Mouse (Mus musculus): Measurements from ENCODE around the gene Guca2a.
"Not testable (repeated sequence)": the region's sequence is repeated elsewhere in the genome, so short reads cannot be mapped to it uniquely, and the experiment has no call there.

Guca2a gene

GRCm38 (mm10) chr4:119637176-119637845, at the start of gene Guca2a:
Gene Guca2a (plus strand): TSS chr4:119637704.
- in situ Hi-C loops (cut with MboI, MseI) = no loop called here

- in situ Hi-C loops (cut with MboI, MseI) = no loop called here
These were observed 49.5 kb upstream of the Guca2a start for GRCm38 (mm10) chr4:119588037-119588436.

- in situ Hi-C loops (cut with MboI, MseI) = no loop called here
These were observed 48.1 kb upstream of the Guca2a start for GRCm38 (mm10) chr4:119589423-119589822.

- in situ Hi-C loops (cut with MboI, MseI) = no loop called here
These were observed 47.5 kb upstream of the Guca2a start for GRCm38 (mm10) chr4:119590027-119590426.

DNA sequence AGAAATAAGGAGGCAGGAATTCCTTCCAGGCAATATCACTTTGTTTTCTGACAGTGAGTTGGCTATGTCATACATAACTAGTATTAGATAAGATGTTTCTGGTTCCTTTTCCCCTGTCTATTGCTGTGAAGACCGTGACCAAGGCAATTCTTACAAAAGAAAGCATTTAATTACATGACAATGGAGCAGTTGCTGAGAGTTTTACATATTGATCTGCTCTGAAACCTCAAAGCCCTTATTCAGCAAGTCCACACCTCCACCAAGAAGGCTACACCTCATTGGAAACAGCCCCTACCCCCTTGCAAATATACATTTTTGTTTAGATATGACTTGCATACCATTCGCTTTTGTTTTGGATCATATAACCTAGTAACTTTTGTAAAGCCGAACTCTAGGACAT, 45.0 kb upstream of the Guca2a start:
- in situ Hi-C loops (cut with MboI, MseI) = no loop called here

DNA sequence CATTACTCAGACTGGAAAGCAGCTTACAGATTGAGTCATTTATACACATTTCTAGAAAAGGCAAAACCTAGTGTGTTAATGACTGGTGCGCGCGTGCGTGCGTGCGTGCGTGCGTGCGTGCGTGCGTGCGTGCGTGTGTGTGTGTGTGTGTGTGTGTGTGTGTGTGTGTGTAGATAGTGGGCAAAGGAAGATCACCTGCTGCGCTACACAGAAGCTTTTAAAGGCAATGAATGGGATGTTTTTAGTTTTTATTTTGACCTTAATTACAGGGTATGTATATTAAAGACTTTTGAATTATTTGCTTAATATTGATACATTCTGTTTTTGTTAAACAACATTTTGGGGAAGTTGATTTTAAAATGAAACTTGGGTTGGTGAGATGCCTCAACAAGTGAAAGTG, 43.2 kb upstream of the Guca2a start:
- in situ Hi-C loops (cut with MboI, MseI) = no loop called here

- in situ Hi-C loops (cut with MboI, MseI) = no loop called here
These were observed 37.9 kb upstream of the Guca2a start for GRCm38 (mm10) chr4:119599605-119600004.

- in situ Hi-C loops (cut with MboI, MseI) = no loop called here
These were observed 28.0 kb upstream of the Guca2a start for GRCm38 (mm10) chr4:119609488-119609887.

GRCm38 (mm10) chr4:119614078-119614477, 23.4 kb upstream of the Guca2a start:
- in situ Hi-C loops (cut with MboI, MseI) = no loop called here

- in situ Hi-C loops (cut with MboI, MseI) = no loop called here
These were observed 22.8 kb upstream of the Guca2a start for GRCm38 (mm10) chr4:119614724-119615123.

DNA sequence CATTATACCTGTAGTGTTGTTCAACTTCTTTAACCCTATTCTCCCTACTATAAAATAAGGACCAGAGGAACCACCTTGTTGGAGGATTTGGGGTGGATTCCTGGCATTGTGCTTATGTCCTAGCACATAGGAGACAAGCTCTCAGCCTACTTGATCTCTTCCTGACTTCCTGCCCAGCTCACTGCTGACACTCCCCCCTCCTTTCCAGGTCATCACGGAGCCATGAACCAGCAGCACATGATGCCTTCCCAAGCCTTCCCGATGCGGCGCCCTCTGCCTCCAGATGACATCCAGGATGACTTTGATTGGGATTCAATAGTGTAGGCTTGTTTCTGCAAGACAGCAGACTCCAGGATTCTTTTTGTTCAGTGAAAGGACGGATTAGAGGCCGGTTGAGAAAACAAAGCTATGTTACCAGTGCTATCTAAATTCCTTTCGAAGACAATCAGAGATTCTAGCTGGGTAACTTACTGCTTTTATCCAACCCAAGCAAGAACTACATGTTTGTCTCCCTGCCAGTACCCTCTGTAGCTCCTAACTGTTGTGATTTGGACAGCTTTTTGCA, 11.3 kb upstream of the Guca2a start:
- in situ Hi-C loops (cut with MboI, MseI) = no loop called here

DNA sequence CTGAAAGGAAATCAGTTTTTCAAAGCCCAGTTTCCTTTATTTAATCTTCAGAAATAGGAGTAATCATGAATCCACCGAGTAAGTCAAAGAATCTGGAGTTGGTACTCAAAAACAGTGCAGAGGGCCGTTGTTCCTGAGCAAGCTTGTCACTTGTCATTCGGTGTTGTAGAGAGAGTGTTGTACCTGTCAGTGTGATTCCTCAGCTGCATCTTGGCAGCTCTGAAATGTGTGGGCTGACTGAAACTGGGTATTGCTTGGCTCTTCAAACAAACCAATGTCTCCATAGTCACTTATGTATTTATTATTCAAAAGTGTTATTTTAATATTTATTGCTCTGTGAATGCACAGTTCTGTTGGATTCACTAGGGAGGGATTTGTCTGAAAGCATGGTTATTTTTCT, 10.6 kb upstream of the Guca2a start:
- in situ Hi-C loops (cut with MboI, MseI) = no loop called here

GRCm38 (mm10) chr4:119627317-119627716, 10.2 kb upstream of the Guca2a start:
- in situ Hi-C loops (cut with MboI, MseI) = no loop called here

- in situ Hi-C loops (cut with MboI, MseI) = not testable (repeated sequence)
These were observed 9.1 kb upstream of the Guca2a start for GRCm38 (mm10) chr4:119628363-119628762.

- in situ Hi-C loops (cut with MboI, MseI) = no loop called here
These were observed 6.2 kb upstream of the Guca2a start for GRCm38 (mm10) chr4:119631115-119631919.

DNA sequence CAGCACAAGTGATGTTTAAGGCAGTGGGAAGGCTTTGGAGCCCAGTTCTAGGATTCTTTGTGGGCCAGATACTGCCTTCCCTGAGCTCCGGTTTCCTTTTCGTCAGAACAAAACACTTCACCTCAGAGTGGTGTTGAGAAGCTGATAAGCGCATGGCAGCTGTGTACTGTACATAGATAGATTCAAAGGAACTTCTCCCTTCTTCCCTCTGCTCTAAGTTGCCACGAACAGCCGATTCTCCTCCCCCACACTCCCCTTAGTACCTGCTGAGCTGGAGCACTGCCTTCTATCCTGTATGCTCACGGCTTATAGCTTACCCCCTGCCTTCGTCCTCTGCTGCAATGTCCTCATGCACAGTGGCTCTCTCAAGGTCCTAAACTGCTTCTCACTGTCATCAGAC, 4.8 kb upstream of the Guca2a start:
- in situ Hi-C loops (cut with MboI, MseI) = no loop called here

GRCm38 (mm10) chr4:119633342-119633741, 4.2 kb upstream of the Guca2a start:
- in situ Hi-C loops (cut with MboI, MseI) = no loop called here

GRCm38 (mm10) chr4:119633948-119634347, 3.6 kb upstream of the Guca2a start:
- in situ Hi-C loops (cut with MboI, MseI) = no loop called here

DNA sequence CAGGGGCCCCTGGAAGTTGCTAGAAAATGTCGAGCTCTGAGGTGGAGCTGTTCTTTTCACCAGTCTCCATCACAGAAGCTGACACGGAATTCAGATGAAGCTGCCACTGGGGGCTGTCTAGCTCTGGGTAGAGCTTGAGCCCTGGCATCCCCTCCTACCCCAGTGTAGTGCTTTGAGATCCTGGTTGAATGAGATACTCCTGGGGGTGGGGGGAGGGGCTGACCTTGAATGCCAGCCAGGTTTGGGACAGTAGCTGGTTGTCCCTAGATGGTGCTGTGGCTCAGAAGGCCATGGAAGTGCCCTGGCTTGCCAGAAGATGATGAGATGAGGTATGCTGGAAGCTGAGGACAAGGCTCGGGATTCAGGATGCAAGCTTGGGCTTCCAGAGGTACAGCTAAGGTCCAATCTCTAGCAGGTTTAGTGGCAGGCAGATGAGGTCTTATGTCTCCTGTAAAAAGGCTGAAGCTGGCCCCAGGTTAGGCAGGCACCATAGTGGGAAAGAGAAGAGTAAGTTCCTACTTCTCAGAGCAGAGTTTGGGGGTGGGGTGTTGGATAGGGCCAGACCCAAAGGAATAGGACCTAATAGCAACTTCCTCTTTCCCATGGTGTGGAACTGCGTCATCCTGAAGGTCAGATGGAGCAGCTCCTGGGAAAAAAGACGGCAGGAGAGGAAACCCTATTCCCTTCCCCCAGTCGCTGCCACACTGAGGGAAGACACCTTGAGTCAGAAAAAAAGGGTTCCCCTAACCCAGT, 2.4 kb upstream of the Guca2a start:
- in situ Hi-C loops (cut with MboI, MseI) = no loop called here

GRCm38 (mm10) chr4:119635686-119636085, 1.8 kb upstream of the Guca2a start:
- in situ Hi-C loops (cut with MboI, MseI) = no loop called here

- in situ Hi-C loops (cut with MboI, MseI) = no loop called here
These were observed 773 bp upstream of the Guca2a start for GRCm38 (mm10) chr4:119636731-119637130.

DNA sequence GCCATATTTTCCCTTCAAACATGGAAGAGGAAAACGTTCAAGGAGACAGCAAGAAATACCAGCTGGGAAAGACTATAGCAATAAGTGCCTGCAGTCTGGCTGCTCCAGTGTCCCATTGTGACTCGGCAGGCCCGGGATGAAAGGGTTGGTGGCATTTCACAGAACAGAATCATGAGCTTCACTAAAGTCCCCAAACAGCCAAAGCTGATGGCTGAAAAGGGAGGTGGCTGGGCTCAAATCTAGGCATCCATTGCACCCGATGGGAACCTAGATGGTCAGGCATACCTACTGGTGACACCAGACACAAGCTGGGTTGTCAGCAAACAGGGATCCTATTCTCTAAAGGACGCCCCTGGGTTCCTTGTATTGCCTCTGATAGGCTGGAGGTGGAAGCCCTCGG, 442 bp downstream of the Guca2a start:
- in situ Hi-C loops (cut with MboI, MseI) = no loop called here

All from regulatory T cell (primary cell).